Mouse (Mus musculus) midbrain, postnatal 0 days (tissue): ENCODE results near the gene Dnajc2. TPM values are rescaled to one million over a fixed set of nuclear protein-coding genes. Genes with fewer than 3 reads are reported as not detected.
"Not testable (repeated sequence)": the region's sequence is repeated elsewhere in the genome, so short reads cannot be mapped to it uniquely, and the experiment has no call there.

ENCODE experiments used
- ATAC-seq: fragments of 200-750 bp; cut with Nextera tagmentation; 2 replicates; pipeline ENCODE4 v1.8.0; 2017; ENCODE audit warnings: moderate number of reproducible peaks, mild to moderate bottlenecking, moderate TSS enrichment, moderate library complexity; ENCODE audit not compliant: low FRiP score
- DNase-seq: peaks from one replicate; pipeline ENCODE4 v3.0.0-alpha.2; 2015; ENCODE audit warnings: low spot score
- H3K27ac ChIP-seq: fragments of 300-500 bp; sonication (generic); 2 replicates; pipeline ENCODE4 v1.5.1; 2014; ENCODE audit warnings: low read depth, mild to moderate bottlenecking, low read length, mixed read lengths
- H3K27me3 ChIP-seq: fragments of 300-500 bp; sonication (generic); 2 replicates; pipeline ENCODE4 v1.6.1; 2014; ENCODE audit warnings: low read length, control low read depth, mixed read lengths; ENCODE audit not compliant: insufficient read depth
- H3K36me3 ChIP-seq: fragments of 300-500 bp; sonication (generic); 2 replicates; pipeline ENCODE4 v1.6.1; 2014; ENCODE audit warnings: low read length, control low read depth, mixed read lengths; ENCODE audit not compliant: insufficient read depth
- H3K4me1 ChIP-seq: fragments of 300-500 bp; sonication (generic); 2 replicates; pipeline ENCODE4 v1.6.1; 2014; ENCODE audit warnings: mild to moderate bottlenecking, control low read depth, antibody characterized with exemption, low read length, mixed read lengths; ENCODE audit not compliant: insufficient read depth
- H3K4me2 ChIP-seq: fragments of 300-500 bp; sonication (generic); 2 replicates; pipeline ENCODE4 v1.6.1; 2014; ENCODE audit warnings: low read depth, mild to moderate bottlenecking, low read length, mixed read lengths; ENCODE audit not compliant: poor library complexity, severe bottlenecking
- H3K4me3 ChIP-seq: fragments of 300-500 bp; sonication (generic); 2 replicates; pipeline ENCODE4 v1.5.1; 2014; ENCODE audit warnings: low read depth, mild to moderate bottlenecking, low read length, moderate library complexity
- H3K9ac ChIP-seq: fragments of 300-500 bp; sonication (generic); replicated peaks from 2 replicates; pipeline ENCODE4 v1.6.1; 2014; ENCODE audit warnings: mild to moderate bottlenecking, low read length, moderate library complexity, mixed read lengths; ENCODE audit not compliant: poor library complexity, severe bottlenecking
- H3K9me3 ChIP-seq: fragments of 300-500 bp; sonication (generic); 2 replicates; pipeline ENCODE4 v1.6.1; 2016; ENCODE audit warnings: low read length, control low read depth
- CTCF ChIP-seq: IDR thresholded peaks from 2 replicates; pipeline ENCODE4 v1.5.1; 2016; ENCODE audit warnings: antibody characterized with exemption, mild to moderate bottlenecking
- WGBS: fragments of 180-500 bp; shearing (Covaris S2); extraction: QIAGEN DNeasy Blood & Tissue Kit; methylation state at CpG from one replicate; pipeline ENCODE4 v1.1.7; 2014; 5-methylcytosine and 5-hydroxymethylcytosine counted together
- polyA plus RNA-seq: library from polyadenylated mRNA; unstranded; fragments of >200 nt; fragmentation: Nextera tagmentation; extraction: Ambion mirVana; gene quantifications from 2 replicates; pipeline ENCODE4 v1.2.1, GENCODE M21; 2015
- total RNA-seq: library from RNA; depleted of rRNA; stranded (reverse); fragments of >200 nt; gene quantifications from 2 replicates; pipeline ENCODE4 v1.2.3, GENCODE M21; 2014; rRNA removed

Gene Dnajc2
- total and polyA plus RNA-seq, 2 experiments from 2014 or later = 21.3 to 71.8 TPM

GRCm38 (mm10) chr5:21718546-21718945 lies 66.5 kb downstream of the Dnajc2 start:
- ATAC-seq (no peak), DNase-seq (no peak)
- 85% methylated on average over 5 of the region's 5 CpGs for WGBS
- no peaks in the 10 kb centered on the region for H3K36me3 ChIP-seq
- H3K4me3 ChIP-seq = no peak overlapping the region
- no peak for TF ChIP-seq CTCF
- no peak overlapping the region for H3K4me2 ChIP-seq
- no peaks in the 10 kb centered on the region for H3K4me1 ChIP-seq
- no peak overlapping the region for H3K9ac ChIP-seq
- H3K27ac ChIP-seq = no peak overlapping the region
- no peaks in the 10 kb centered on the region for H3K27me3 ChIP-seq
- H3K9me3 ChIP-seq = no peaks in the 10 kb centered on the region

DNA sequence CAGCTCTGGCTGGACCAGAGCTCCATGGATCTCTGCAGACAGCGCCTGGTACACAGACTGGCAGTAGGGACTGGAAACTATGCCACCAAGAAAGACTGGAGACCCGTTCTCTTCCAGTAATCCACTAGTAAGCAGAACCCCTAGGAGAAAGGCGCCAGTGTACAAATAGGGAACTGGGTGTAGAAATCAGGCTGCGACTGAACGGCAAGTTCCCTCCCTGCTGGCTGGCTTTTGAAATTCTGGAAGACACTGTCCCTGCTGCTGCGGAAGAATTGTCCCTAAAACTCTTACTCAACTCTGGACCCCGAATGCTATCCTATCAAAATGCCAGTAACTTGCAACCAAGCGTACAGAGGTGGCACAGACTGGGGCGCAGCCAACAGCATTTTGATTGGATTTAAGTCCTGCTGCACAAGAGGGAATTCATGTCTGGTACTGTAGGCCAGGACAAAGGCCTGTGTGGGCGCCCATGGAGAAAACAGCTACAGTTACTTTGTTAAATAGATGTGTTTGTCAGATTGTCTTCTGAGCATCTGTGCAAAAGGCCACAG lies 67.8 kb downstream of the Dnajc2 start:
- TF ChIP-seq CTCF = no peak
- Histone ChIP-seq H3K36me3 (no peaks in the 10 kb centered on the region), H3K4me3 (no peak overlapping the region), H3K27ac (no peak overlapping the region), H3K27me3 (no peaks in the 10 kb centered on the region), H3K9me3 (no peaks in the 10 kb centered on the region), H3K9ac (no peak overlapping the region), H3K4me1 (no peaks in the 10 kb centered on the region), H3K4me2 (no peak overlapping the region)
- DNase-seq (no peak), ATAC-seq (no peak)
- WGBS = 74% methylated on average over 10 of the region's 10 CpGs

DNA sequence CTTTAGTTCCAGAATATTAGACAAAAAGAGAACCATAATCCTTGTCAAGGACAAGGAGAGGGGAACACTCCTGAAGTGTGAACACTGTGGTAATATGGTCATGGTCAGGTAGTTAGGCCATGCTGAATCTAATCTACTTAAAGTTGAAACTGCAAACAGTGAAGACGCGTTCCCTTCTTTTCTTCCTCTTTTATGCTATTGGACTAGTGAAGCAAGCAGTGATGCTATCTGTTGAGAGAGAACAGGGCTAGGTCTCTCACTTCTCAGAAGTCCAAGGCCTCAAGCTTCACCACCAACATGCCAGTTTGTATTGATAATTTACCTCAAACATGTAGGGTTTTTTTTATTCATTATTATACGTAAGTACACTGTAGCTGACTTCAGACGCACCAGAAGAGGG lies 70.6 kb downstream of the Dnajc2 start:
- no peak for TF ChIP-seq CTCF
- WGBS = 88% methylated on average over 4 of the region's 4 CpGs
- no peak for DNase-seq

DNA sequence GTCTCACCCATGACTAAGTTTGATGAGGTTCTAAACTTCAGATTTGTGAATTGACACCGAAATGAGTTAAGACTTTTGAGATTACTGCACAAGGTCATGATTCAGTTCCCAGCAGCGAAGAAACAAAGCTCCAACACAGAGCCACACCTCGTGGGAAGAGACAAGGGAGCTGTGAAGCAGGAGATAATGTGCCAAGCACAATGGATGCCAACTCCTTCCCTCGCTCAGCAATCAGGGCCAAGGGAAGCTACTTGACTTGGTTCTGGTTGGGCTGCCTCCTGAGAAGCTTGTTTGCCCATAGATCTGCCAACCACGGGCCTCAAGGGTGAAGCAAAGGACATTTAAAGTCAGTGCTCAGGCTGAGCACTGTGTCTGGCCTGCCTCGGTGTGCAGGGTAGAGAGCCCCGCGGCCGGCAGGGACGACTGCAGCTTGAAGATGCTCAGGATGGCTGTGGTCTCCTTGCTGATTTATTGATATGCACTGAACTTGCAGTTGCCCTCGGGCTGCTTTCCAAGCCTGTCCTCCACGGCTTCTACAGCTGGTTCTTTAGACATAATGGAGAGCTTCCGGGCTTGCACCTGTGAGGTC lies 72.8 kb downstream of the Dnajc2 start:
- no peaks in the 10 kb centered on the region for H3K9me3 ChIP-seq
- no peak overlapping the region for H3K27ac ChIP-seq
- H3K4me1 ChIP-seq = no peaks in the 10 kb centered on the region
- no peak overlapping the region for H3K9ac ChIP-seq
- no peak for TF ChIP-seq CTCF
- ATAC-seq (no peak), DNase-seq (no peak)
- H3K4me3 ChIP-seq = no peak overlapping the region
- no peak overlapping the region for H3K4me2 ChIP-seq
- H3K27me3 ChIP-seq = no peaks in the 10 kb centered on the region
- 72% methylated on average over 13 of the region's 13 CpGs for WGBS
- H3K36me3 ChIP-seq = no peaks in the 10 kb centered on the region

More for the DNA sequence above, 70.6 kb downstream of the Dnajc2 start:
- Histone ChIP-seq H3K4me1 (no peaks in the 10 kb centered on the region), H3K27me3 (no peaks in the 10 kb centered on the region), H3K9me3 (no peaks in the 10 kb centered on the region), H3K27ac (no peak overlapping the region), H3K4me3 (no peak overlapping the region), H3K36me3 (no peaks in the 10 kb centered on the region), H3K4me2 (no peak overlapping the region), H3K9ac (no peak overlapping the region)
- ATAC-seq = no peak

- not testable (repeated sequence) for H3K4me3 ChIP-seq, H3K27me3 ChIP-seq, H3K4me2 ChIP-seq, H3K36me3 ChIP-seq, DNase-seq, H3K9ac ChIP-seq, ATAC-seq, H3K4me1 ChIP-seq, H3K27ac ChIP-seq, H3K9me3 ChIP-seq
- WGBS = 82% methylated on average over 8 of the region's 8 CpGs
Observed at GRCm38 (mm10) chr5:21708011-21708410, 77.0 kb downstream of the Dnajc2 start.

Other genes starting within 250 kb of the Dnajc2 start
- 3.7 and 4.5 TPM in 2 replicates for gene Lrrc17, start 241.7 kb downstream of the Dnajc2 start, total RNA-seq
- gene Lrrc17, start 241.7 kb downstream of the Dnajc2 start, polyA plus RNA-seq = 3.3 and 3.9 TPM in 2 replicates
- gene Fbxl13, start 139.6 kb downstream of the Dnajc2 start, total RNA-seq = 0.60 TPM in 1 of 2 replicates, not detected in the other
- gene Fbxl13, start 139.6 kb downstream of the Dnajc2 start, polyA plus RNA-seq = 0.22 and 0.25 TPM in 2 replicates
- gene Armc10, start 139.4 kb downstream of the Dnajc2 start, total RNA-seq = 71.4 and 86.4 TPM in 2 replicates
- 38.2 and 39.1 TPM in 2 replicates for gene Armc10, start 139.4 kb downstream of the Dnajc2 start, polyA plus RNA-seq
- 4.1 and 6.0 TPM in 2 replicates for gene Napepld, start 83.9 kb downstream of the Dnajc2 start, total RNA-seq
- gene Napepld, start 83.9 kb downstream of the Dnajc2 start, polyA plus RNA-seq = 1.4 and 1.6 TPM in 2 replicates
- 64.7 and 86.4 TPM in 2 replicates for gene Pmpcb, start 48.1 kb downstream of the Dnajc2 start, total RNA-seq
- 64.0 and 68.6 TPM in 2 replicates for gene Pmpcb, start 48.1 kb downstream of the Dnajc2 start, polyA plus RNA-seq
- gene Psmc2, start within 50 bp of the Dnajc2 start, total RNA-seq = 35.8 and 46.4 TPM in 2 replicates
- 188 and 191 TPM in 2 replicates for gene Psmc2, start within 50 bp of the Dnajc2 start, polyA plus RNA-seq
- 0.60 and 0.90 TPM in 2 replicates for gene Slc26a5, start 80.4 kb upstream of the Dnajc2 start, total RNA-seq
- gene Slc26a5, start 80.4 kb upstream of the Dnajc2 start, polyA plus RNA-seq = 0.33 and 0.42 TPM in 2 replicates